Mouse (Mus musculus): Measurements from ENCODE around the gene Gm15023. TPM values are rescaled to one million over a fixed set of nuclear protein-coding genes. Genes with fewer than 3 reads are reported as not detected.
"Not testable (repeated sequence)": the region's sequence is repeated elsewhere in the genome, so short reads cannot be mapped to it uniquely, and the experiment has no call there.

The Gm15023 gene
- not detected in 2 replicates for polyA plus RNA-seq (2016; fragmentation: Nextera tagmentation; extraction: Ambion mirVana)

GRCm38 (mm10) chrX:135177532-135177931 lies at the start of gene Gm15023:
TSS of gene Gm15023 (minus strand) at chrX:135177632.
- H3K36me3 ChIP-seq; H3K27ac ChIP-seq; H3K9me3 ChIP-seq (replicated peaks); H3K4me1 ChIP-seq; DNase-seq (ENCODE audit: low spot score); H3K4me3 ChIP-seq; H3K27me3 ChIP-seq (ENCODE audit: low read depth, poor library complexity, severe bottlenecking): not testable (repeated sequence)
- WGBS, result 93% methylated on average over 3 of the region's 14 CpGs

DNA sequence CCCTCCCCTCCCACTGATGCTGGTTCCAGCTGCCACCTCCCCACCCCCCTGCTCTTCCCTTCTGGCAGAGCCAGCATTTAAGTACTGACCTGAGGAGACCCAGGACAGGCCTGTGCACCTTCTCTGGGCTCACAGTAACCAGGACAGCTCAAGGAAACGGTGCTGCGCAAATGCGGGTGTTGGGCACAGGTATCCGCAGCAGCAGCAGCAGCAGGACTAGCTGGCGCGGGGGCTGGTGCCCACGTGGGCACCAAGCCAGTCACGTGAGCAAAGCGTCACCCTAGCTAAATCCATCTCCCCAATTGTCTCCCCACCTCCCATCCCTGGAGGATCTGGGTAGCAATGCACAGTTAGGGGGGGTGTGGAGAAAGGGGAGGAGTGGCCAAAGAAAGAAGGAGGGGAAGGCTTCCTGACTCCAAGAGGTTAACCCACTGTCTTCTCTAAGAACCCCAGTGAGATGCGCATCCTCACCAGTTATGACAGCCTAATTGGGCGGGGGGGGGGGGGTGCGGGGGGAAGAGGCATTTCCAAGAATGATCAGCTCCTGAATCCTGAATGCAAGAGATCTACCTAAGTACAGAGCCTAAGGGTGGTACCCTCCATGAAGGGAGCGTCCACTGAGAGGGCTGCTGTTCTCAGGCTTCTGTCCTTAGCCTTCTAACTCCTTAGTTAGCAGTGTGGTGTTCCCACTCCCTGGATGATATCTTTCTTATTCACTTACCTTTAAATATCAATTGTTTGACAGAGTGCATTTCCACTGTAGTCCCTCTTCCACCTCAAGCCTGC lies 33.2 kb upstream of the Gm15023 start, which contains the start of gene Tceal6:
Tceal6 (minus strand) TSS at position 252 of the 786 bp plus-strand sequence.
- 22% methylated on average over 13 of the region's 13 CpGs for WGBS
- H3K27me3 ChIP-seq (ENCODE audit: low read depth, poor library complexity, severe bottlenecking), result peaks cover 57% of the 10 kb centered on the region
- 0 out of 2 replicates have a peak, but pooled peaks cover 5% of the 10 kb centered on the region for H3K4me1 ChIP-seq
- H3K36me3 ChIP-seq, result no peaks in the 10 kb centered on the region
- no peak within 1 kb of the TSS for H3K27ac ChIP-seq
- H3K9me3 ChIP-seq (replicated peaks), result no peaks in the 10 kb centered on the region
- peak within 1 kb of the TSS; percentile 43 for H3K4me3 ChIP-seq
- DNase-seq (ENCODE audit: low spot score), result peak; percentile 30

DNA sequence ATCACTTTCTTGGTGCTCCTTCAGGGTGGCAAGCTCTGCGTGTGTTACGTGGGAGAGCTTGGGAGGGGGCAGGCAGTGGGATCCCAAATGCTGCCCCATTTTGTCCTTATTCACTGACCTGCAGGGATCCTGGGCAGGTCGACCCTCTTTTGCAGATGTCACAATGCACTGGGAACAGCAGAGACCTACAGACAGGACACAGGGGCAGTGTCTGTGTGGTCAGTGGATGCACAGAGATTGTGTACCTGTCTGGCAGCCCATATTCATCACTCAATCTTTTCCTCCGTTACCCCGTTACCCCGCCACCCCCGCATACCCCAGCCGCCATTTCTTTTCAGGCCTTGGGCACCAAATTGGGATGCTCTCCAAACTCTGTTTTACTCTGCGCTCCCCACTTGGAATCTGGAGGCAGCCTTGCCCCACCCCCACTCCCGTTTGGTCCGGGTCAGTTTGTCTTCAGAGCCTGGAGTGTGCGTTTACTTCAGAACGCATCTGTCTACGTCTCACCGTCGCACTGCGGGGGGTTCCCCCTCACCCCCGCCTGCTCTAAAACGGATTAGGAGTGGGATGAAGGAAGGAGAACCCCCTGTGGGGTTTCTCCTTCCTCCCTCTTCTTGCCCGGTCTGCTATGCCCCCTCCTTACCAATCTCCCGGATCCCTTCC lies 32.5 kb upstream of the Gm15023 start:
- H3K4me3 ChIP-seq, result peak overlapping the region; percentile 43
- 17% methylated on average over 21 of the region's 21 CpGs for WGBS
- not testable (repeated sequence) for H3K4me1 ChIP-seq; H3K36me3 ChIP-seq; H3K27ac ChIP-seq; H3K9me3 ChIP-seq (replicated peaks)
- peak; percentile 27 for DNase-seq (ENCODE audit: low spot score)
- peaks cover 63% of the 10 kb centered on the region for H3K27me3 ChIP-seq (ENCODE audit: low read depth, poor library complexity, severe bottlenecking)

DNA sequence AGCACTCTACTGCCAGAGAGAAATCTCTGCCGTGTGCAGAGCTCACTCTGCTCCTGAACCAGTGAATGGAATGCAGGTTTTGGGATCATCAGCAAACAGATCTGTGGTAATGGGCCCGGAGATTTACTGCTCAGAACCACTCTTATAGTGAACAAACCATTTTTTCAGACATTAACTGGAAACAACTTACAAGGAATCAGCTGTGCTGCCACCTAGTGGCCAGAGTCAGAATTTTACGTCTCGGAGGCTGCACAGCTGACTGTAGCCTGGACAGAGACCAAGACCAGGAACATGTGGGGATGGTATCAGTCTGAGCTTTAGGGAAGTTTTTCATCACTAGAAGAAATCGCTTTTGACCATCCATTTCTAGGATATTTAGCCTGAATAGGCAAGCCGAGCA lies 12.5 kb upstream of the Gm15023 start:
- not testable (repeated sequence) for H3K4me1 ChIP-seq; DNase-seq (ENCODE audit: low spot score); H3K27ac ChIP-seq; H3K9me3 ChIP-seq (replicated peaks); H3K36me3 ChIP-seq; H3K27me3 ChIP-seq (ENCODE audit: low read depth, poor library complexity, severe bottlenecking); H3K4me3 ChIP-seq
- WGBS, result no CpG with 5 or more reads among the region's 6 CpGs

GRCm38 (mm10) chrX:135188661-135189060 lies 11.2 kb upstream of the Gm15023 start:
- not testable (repeated sequence) for H3K4me1 ChIP-seq
- no CpG with 5 or more reads among the region's 3 CpGs for WGBS

More at GRCm38 (mm10) chrX:135188661-135189060, 11.2 kb upstream of the Gm15023 start:
- not testable (repeated sequence) for H3K9me3 ChIP-seq (replicated peaks); H3K4me3 ChIP-seq; DNase-seq (ENCODE audit: low spot score); H3K27ac ChIP-seq; H3K36me3 ChIP-seq; H3K27me3 ChIP-seq (ENCODE audit: low read depth, poor library complexity, severe bottlenecking)

Other genes starting within 250 kb of the Gm15023 start
- 0.46 and 0.75 TPM in 2 replicates for gene Nxf2, start 212.9 kb downstream of the Gm15023 start, polyA plus RNA-seq (2016; fragmentation: Nextera tagmentation; extraction: Ambion mirVana)
- gene Zmat1, start 168.4 kb downstream of the Gm15023 start, polyA plus RNA-seq (2016; fragmentation: Nextera tagmentation; extraction: Ambion mirVana), result 2.3 and 3.8 TPM in 2 replicates
- gene Tceal6, start 33.1 kb upstream of the Gm15023 start, polyA plus RNA-seq (2016; fragmentation: Nextera tagmentation; extraction: Ambion mirVana), result 0.18 and 0.68 TPM in 2 replicates
- gene Pramel3, start 124.7 kb upstream of the Gm15023 start, polyA plus RNA-seq (2016; fragmentation: Nextera tagmentation; extraction: Ambion mirVana), result not detected in 2 replicates
- gene Gm5128, start 195.7 kb upstream of the Gm15023 start, polyA plus RNA-seq (2016; fragmentation: Nextera tagmentation; extraction: Ambion mirVana), result not detected in 2 replicates